Mouse (Mus musculus): ENCODE data around the gene Tbc1d10b.
"Not testable (repeated sequence)": the region's sequence is repeated elsewhere in the genome, so short reads cannot be mapped to it uniquely, and the experiment has no call there.

Tbc1d10b gene

DNA sequence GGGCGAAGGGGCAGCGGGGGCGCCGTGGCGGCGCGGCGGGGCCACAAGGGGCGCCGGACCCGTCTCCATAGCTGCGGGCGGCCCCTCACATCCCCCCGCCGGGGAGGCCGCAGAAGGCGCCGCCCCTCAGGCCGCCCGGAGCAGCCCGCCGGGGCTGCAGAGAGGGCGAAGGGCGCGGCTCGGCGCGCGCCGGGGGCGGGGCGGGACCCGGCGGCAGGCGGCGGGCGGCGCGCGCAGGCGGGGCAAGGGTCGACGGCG lies at the start of gene Tbc1d10b:
Tbc1d10b (minus strand) TSS at position 174 of the 258 bp plus-strand sequence.
- no peak for DNase-seq (ENCODE audit: low spot score in 2 of 2)

DNA sequence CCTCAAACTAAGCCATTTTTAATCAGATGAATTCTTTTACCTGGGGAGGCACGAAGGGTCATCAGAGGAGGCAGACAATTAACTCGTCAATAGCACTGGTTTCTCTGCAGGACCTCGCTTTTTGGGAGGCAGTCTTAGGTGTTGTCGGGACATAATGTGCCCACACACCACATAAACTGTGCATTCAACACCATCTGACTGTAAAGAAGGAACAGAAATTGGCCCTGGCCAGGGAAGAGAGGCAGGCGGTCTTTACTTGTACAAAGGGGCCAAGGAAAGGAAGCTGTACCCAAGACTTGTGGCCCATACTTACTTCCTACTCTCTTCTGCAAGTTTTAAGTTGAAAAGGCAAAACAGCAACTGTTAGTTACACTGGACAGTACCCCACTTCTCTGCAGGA lies 48.2 kb upstream of the Tbc1d10b start:
- no peak for DNase-seq (ENCODE audit: low spot score in 2 of 2)

DNA sequence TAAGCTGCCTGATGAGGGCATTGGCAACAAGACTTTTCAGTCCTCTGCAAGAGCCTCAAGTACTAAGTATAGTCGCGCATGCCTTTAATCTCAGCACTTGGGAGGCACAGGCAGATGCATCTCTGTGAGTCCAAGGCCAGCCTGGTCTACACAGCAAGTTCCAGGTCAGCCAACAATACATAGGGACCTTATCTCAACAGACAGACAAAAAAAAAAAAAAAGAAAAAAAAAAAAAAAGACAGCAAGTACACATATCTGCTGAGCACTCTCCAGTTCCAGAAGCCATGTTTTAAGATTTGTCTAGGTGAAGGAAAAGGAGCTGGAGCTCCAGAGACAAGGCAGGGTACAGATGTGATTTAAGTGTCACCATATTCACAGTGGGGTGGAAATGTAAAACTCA lies 47.7 kb upstream of the Tbc1d10b start:
- no peak for DNase-seq (ENCODE audit: low spot score in 2 of 2)

GRCm38 (mm10) chr7:127255008-127255407 lies 46.7 kb upstream of the Tbc1d10b start:
- no peak for DNase-seq (ENCODE audit: low spot score in 2 of 2)

- DNase-seq (ENCODE audit: low spot score in 2 of 2): peak; percentile 91 to 93
Measured at GRCm38 (mm10) chr7:127253821-127254769, 45.8 kb upstream of the Tbc1d10b start.

GRCm38 (mm10) chr7:127253341-127253740 lies 45.1 kb upstream of the Tbc1d10b start:
- no peak for DNase-seq (ENCODE audit: low spot score in 2 of 2)

GRCm38 (mm10) chr7:127252414-127252813 lies 44.1 kb upstream of the Tbc1d10b start:
- no peak for DNase-seq (ENCODE audit: low spot score in 2 of 2)

- DNase-seq (ENCODE audit: low spot score in 2 of 2): not testable (repeated sequence)
Measured at GRCm38 (mm10) chr7:127250511-127250910, 42.2 kb upstream of the Tbc1d10b start.

DNA sequence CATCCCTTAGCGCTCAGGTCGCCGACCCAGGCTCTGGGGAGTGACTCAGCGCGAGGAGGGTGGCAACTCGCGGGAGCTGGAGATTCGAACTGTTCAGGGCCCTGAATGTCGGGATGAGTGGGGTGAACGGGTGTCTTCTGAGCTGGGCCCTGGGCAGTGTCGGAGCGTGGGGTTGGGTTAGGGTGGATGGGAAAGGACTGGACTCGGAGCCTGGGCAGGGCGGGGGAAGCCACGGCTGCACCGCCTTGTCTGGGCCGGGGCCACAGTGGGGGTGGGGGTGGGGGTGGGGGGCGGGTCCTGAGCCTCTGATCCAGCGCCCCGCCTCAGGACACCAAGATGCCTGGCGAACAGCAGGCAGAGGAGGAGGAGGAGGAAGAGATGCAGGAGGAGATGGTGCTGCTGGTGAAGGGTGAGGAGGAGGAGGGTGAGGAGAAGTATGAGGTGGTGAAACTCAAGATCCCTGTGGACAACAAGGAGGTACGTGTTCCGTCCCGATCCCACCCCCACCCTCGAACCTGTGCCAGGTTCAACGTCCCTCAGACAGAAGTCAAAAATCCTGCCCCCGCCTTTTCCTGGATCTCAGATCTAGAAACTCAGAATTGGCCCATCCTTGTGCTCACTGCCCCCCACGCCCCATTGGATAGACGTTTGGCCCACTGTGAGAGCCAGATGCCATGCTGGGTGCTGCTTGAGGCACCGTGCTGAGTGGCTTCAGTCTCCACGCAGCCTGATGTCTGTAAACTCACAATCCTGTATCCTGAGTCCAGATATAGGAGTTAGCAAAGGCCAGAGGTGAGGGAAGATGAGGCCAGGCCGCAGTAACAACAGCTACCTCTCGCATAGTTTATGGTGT lies 36.6 kb upstream of the Tbc1d10b start:
- no peak for DNase-seq (ENCODE audit: low spot score in 2 of 2)

GRCm38 (mm10) chr7:127243870-127244657 lies 35.8 kb upstream of the Tbc1d10b start, which contains the start of gene Zfp771:
Gene Zfp771 (plus strand): TSS chr7:127244274.
- peak; percentile 86 to 91 for DNase-seq (ENCODE audit: low spot score in 2 of 2)

- no peak for DNase-seq (ENCODE audit: low spot score in 2 of 2)
Measured at GRCm38 (mm10) chr7:127243361-127243867, 35.1 kb upstream of the Tbc1d10b start.

- DNase-seq (ENCODE audit: low spot score in 2 of 2): no peak
Measured at GRCm38 (mm10) chr7:127234777-127235176, 26.5 kb upstream of the Tbc1d10b start.

DNA sequence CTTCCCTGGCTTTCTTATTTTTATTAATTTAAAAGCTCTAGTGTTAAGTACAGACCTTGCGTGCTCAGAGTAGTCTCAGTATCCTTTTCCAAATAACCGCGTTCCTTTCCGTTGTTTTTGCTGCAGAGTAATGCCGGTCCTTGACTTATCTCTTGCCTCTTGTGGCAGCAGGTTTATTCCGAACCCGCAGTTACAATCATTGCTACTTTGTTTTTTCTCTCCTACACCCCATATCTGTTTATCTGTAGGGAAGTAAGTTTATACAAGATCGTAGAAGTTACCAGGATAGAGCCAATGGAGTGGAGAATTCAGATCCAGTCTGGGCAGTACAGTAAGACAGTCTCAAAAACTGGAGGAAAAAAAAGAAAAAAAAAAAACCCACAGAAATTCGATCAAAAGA lies 25.5 kb upstream of the Tbc1d10b start:
- no peak for DNase-seq (ENCODE audit: low spot score in 2 of 2)

DNA sequence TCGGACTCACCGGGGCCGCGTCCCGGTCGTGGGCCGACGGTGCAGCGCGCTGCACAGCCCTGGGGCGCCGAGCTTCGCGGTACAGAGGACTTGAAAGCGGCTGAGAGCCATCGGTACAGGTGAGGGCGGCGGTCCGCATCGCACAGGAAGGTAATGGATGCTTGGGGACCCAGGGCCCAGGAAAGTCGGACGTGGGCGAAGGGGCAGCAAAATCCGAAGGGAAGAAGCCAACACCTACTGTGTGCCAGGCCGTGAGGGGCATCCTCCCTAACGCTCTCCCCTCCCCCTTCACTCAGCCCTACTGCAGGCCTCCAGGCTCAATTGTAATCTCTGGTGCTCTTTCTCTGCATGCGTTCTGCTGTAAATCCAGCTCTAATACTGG lies 25.1 kb upstream of the Tbc1d10b start:
- no peak for DNase-seq (ENCODE audit: low spot score in 2 of 2)

DNA sequence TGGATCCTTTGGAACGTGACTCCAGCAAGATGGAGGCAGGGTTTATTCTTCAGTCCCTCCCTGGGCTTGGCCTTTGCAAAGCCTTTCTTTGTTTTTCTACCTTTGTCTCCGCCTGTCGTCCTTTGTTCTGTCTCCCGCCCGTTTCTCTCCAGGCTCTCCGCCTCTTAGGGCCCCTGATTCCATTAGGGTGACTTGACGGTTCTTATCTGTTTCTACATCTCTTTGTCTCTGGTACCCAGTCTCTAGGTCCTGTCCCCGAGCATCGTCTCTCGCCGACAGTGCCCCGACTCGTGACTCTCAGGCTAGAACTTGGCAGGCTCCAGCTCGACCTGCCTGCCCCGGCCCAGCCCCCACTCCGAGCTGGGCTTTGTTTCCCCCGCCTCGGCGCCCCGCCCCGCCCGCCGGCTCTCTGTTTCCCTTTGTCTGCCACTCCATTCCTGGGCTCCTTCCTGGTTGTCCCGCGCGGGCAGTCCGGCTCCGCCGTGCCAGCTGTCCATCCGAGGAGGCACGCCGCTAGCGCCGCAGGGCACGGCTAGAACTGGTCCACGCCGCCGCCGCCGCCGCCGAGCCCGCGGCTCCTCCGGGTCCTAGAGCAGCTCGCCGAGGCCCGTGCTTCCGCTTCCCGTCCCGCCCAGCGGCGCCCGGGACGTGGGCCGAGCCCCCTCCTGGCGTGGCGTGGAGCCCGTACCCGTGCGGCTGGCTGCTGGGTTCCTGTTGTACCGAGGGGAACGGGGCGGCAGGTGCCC lies 24.5 kb upstream of the Tbc1d10b start, which contains the start of the genes Zfp553 and Sept1:
Zfp553 (plus strand) TSS at position 440 of the 746 bp plus-strand sequence.
Sept1 (minus strand) TSS at position 509 of the 746 bp plus-strand sequence.
- peak; percentile 69 to 70 for DNase-seq (ENCODE audit: low spot score in 2 of 2)

GRCm38 (mm10) chr7:127231826-127232621 lies 23.8 kb upstream of the Tbc1d10b start:
- DNase-seq (ENCODE audit: low spot score in 2 of 2): no peak

DNA sequence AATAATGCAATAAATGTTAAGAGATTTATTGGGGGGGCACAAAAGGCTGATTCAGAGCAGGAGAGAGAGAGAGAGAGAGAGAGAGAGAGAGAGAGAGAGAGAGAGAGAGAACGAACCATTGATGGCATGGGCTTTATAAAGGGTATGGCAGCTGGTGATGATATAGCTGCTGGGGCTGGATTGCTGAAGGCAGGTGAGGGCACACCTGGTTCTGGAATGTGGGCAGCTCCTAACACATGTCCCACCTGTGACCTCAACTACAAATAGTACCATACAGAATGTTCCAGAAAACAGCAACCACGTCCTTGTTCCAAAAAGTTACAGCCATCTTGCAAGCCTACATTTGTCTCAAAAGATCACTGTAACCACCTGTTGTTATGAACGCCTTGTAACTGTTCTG lies 23.1 kb upstream of the Tbc1d10b start:
- no peak for DNase-seq (ENCODE audit: low spot score in 2 of 2)

- peak in 1 of 2 experiments; percentile 80 for DNase-seq (ENCODE audit: low spot score in 2 of 2)
Measured at GRCm38 (mm10) chr7:127228615-127229303, 20.5 kb upstream of the Tbc1d10b start.
